Mouse (Mus musculus) neural tube, embryonic 14.5 days (tissue): ENCODE measurements at regions not wholly inside any gene's neighbourhood (a gene's known extent, or its start where the extent isn't known, plus 50 kb on each side); places are given as distances from the start of the nearest gene placed in this dataset. TPM values are rescaled to one million over a fixed set of nuclear protein-coding genes. Genes with fewer than 3 reads are reported as not detected.

Source experiments
- ATAC-seq: fragments of 200-750 bp; cut with Nextera tagmentation; 2 replicates; pipeline ENCODE4 v1.8.0; 2017; ENCODE audit warnings: low read depth, mild to moderate bottlenecking, moderate TSS enrichment, moderate library complexity
- H3K27ac ChIP-seq: fragments of 300-500 bp; sonication (generic); 2 replicates; pipeline ENCODE4 v1.5.1; 2014; ENCODE audit warnings: low read depth, mild to moderate bottlenecking, control low read depth, low read length, moderate library complexity, mixed read lengths
- H3K27me3 ChIP-seq: fragments of 300-500 bp; sonication (generic); 2 replicates; pipeline ENCODE4 v1.6.1; 2014; ENCODE audit warnings: low read length; ENCODE audit not compliant: control insufficient read depth, insufficient read depth
- H3K36me3 ChIP-seq: fragments of 300-500 bp; sonication (generic); 2 replicates; pipeline ENCODE4 v1.6.1; 2014; ENCODE audit warnings: low read length, mixed read lengths; ENCODE audit not compliant: control insufficient read depth, insufficient read depth
- H3K4me1 ChIP-seq: fragments of 300-500 bp; sonication (generic); 2 replicates; pipeline ENCODE4 v1.6.1; 2014; ENCODE audit warnings: low read length; ENCODE audit not compliant: control insufficient read depth, insufficient read depth
- H3K4me2 ChIP-seq: fragments of 300-500 bp; sonication (generic); 2 replicates; pipeline ENCODE4 v1.6.1; 2014; ENCODE audit warnings: mild to moderate bottlenecking, low read depth, low read length, control low read depth
- H3K4me3 ChIP-seq: fragments of 300-500 bp; sonication (generic); 2 replicates; pipeline ENCODE4 v1.5.1; 2014; ENCODE audit warnings: low read depth, low read length, control low read depth, mixed read lengths
- H3K9ac ChIP-seq: fragments of 300-500 bp; sonication (generic); replicated peaks from 2 replicates; pipeline ENCODE4 v1.6.1; 2014; ENCODE audit warnings: low read depth, mild to moderate bottlenecking, control low read depth, low read length, mixed read lengths
- H3K9me3 ChIP-seq: fragments of 300-500 bp; sonication (generic); 2 replicates; pipeline ENCODE4 v1.6.1; 2016; ENCODE audit warnings: low read length; ENCODE audit not compliant: control insufficient read depth
- WGBS: fragments of 180-500 bp; shearing (Covaris S2); extraction: QIAGEN DNeasy Blood & Tissue Kit; methylation state at CpG from one replicate; pipeline ENCODE4 v1.1.7; 2014; 5-methylcytosine and 5-hydroxymethylcytosine counted together
- microRNA-seq: library from miRNA; unstranded; fragments of <30 nt; microRNA quantifications from one replicate; pipeline ENCODE4, GENCODE M21; 2016

DNA sequence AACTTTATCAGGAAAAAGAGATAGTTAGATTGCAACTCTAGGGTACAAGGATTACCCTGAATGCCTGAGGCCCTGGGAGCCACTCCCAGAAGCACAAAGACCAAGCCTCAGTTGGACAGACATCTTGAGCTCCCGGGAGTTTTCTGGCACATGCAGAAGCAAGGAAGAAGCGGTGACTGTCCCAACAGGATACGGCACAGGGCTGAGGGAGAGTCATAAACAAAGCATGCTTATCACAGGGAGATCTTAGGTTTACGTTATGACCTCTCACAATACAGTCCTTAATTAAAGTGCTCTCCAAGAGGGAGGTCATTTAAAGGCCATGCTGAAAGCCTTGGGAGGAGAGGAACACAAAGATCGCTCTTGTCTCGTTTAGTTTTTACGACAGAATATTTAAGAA is 143.1 kb downstream of the Gm11361 start:
- H3K27me3 ChIP-seq = no peaks in the 10 kb centered on the region
- H3K27ac ChIP-seq = no peak overlapping the region
- no peak for ATAC-seq
- no peak overlapping the region for H3K4me3 ChIP-seq
- peaks cover 8% of the 10 kb centered on the region for H3K4me1 ChIP-seq
- no peaks in the 10 kb centered on the region for H3K9me3 ChIP-seq
- H3K36me3 ChIP-seq = no peaks in the 10 kb centered on the region
- no peak overlapping the region for H3K4me2 ChIP-seq
- H3K9ac ChIP-seq = no peak overlapping the region
- 14% methylated on average over 7 of the region's 7 CpGs for WGBS

Small RNAs in the stretch of these regions (microRNA-seq; reads per million reads assigned to microRNA genes)
- gene Mir6368 = not detected
